Mouse (Mus musculus): ENCODE data around the gene Olfr860.
"Not testable (repeated sequence)": the region's sequence is repeated elsewhere in the genome, so short reads cannot be mapped to it uniquely, and the experiment has no call there.

Olfr860 gene

DNA sequence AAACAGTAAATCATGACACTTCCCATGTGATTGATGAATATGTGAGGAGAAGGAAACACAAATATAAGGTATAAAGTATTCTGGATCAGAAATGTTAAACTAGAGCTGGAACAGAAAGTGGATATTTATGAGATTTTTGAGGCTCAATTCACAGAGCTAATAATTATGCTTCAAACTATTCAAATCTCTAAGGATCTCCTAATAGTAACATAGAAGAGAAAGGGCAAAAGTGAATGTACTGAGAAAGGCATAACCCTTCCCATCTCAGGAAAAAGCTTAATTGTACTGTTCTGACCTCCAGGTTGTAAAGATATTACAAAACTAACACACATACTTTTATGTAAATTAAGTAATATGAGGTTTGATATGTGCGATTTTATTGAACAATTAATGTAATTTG lies at the start of gene Olfr860:
Gene Olfr860 (minus strand): TSS at position 101 of the 400 bp plus-strand sequence.
- DNase-seq (ENCODE audit: low spot score): no peak

DNA sequence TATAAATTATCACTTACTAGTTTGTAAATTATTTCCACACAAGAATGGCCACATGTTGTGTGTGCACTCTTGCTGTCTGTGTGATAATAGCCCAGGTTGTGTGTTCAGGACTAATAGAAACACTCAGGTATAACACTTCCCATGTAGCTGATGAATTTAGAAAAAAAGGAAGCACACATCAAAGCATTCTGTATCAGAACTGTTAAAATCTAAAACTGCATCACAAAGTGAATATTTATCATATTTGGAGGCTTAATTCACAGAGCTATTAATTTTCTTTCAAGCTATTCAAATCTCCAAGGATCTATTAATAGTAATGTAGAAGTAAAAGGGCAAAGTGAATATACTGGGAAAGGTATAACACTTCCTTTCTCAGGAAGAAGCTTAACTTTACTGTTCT lies 38.4 kb upstream of the Olfr860 start, which contains the start of gene Olfr862:
Gene Olfr862 (minus strand): TSS at position 101 of the 400 bp plus-strand sequence.
- no peak for DNase-seq (ENCODE audit: low spot score)

GRCm38 (mm10) chr9:19804606-19805005 lies 44.9 kb downstream of the Olfr860 start, which contains the start of gene Olfr859:
Gene Olfr859 (plus strand): TSS chr9:19804906.
- DNase-seq (ENCODE audit: low spot score): not testable (repeated sequence)

DNA sequence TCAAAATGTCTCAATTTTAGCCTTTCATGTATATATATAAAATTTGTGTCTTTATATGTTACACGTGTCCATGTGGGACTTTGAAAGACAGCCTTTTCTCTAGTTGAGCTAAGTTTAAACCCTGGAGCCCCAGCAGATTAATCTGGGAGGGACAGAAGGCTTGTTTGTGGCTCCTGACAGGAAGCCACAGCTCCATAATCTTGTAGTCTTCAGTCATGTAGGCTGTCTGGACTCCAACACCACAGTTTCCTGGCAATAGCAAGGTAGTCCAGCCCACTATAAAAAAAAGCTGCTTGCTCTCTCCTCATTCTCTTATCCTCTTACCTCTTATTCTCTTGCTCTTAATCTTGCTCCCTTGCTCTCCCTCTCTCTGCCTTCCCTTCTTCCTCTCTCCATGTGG lies 46.5 kb downstream of the Olfr860 start:
- DNase-seq (ENCODE audit: low spot score): no peak
